11 mouse cellular contexts compared by ENCODE assay signal in genomic region chr2:164873621-164874020, GRCm38 (mm10). TPM values are rescaled to one million over a fixed set of nuclear protein-coding genes. Genes with fewer than 3 reads are reported as not detected.
DNase-seq lines count a peak whose midpoint lies in the region; ATAC-seq and TF ChIP-seq lines count a peak whose summit lies in the region.
"Had no signal": no experiment of that assay in that cellular context is flagged by ENCODE, and none has a peak within 500 bp of the region (broad histone marks: within the 10 kb centered on the region; RNA-seq: fewer than 3 reads in every experiment).

No protein-coding gene starts in this region.

- H3K9me3 ChIP-seq in heart, embryonic 10.5 days, result no peaks in the 10 kb centered on the region
- H3K9me3 ChIP-seq in limb, embryonic 15.5 days, result no peaks in the 10 kb centered on the region
- H3K9me3 ChIP-seq: liver, embryonic 15.5 days had no signal

- H3K4me1 ChIP-seq in heart, embryonic 10.5 days, result peaks cover 28% of the 10 kb centered on the region
- H3K4me1 ChIP-seq in brown adipose tissue, adult 24 weeks (ENCODE audit: control insufficient read depth, insufficient read depth, insufficient read length, low read length), result peaks cover 13% of the 10 kb centered on the region; the same call in 1 of the 2 replicates
- peaks cover 20% of the 10 kb centered on the region for H3K4me1 ChIP-seq in limb, embryonic 15.5 days

- WGBS in heart, embryonic 10.5 days, result 59% methylated on average over 3 of the region's 3 CpGs
- WGBS in limb, embryonic 15.5 days, result 54% methylated on average over 3 of the region's 3 CpGs

- no peak overlapping the region for H3K4me3 ChIP-seq in heart, embryonic 10.5 days
- H3K4me3 ChIP-seq in left cerebral cortex, adult 2 months, result no peak overlapping the region
- peak overlapping the region; percentile 36 for H3K4me3 ChIP-seq in brown adipose tissue, adult 24 weeks (ENCODE audit: insufficient read depth, low read depth, low read length)
- no peak overlapping the region for H3K4me3 ChIP-seq in limb, embryonic 15.5 days
- H3K4me3 ChIP-seq: liver, embryonic 15.5 days had no signal

- intact Hi-C loops in heart, postnatal 10 days (cut with DNase I), result no loop called here
- intact Hi-C loops in left cerebral cortex, adult 2 months (cut with DNase I), result no loop called here
- intact Hi-C loops in left cerebral cortex, postnatal 25 days (cut with DNase I), result no loop called here

- H3K36me3 ChIP-seq in heart, embryonic 10.5 days, result peaks cover 5% of the 10 kb centered on the region; the same call in 1 of the 2 replicates
- peaks cover 5% of the 10 kb centered on the region; the same call in 1 of the 2 replicates for H3K36me3 ChIP-seq in limb, embryonic 15.5 days
- H3K36me3 ChIP-seq: liver, embryonic 15.5 days had no signal

- ATAC-seq in limb, embryonic 15.5 days (ENCODE audit: insufficient number of reproducible peaks, low FRiP score, low TSS enrichment, low read depth), result no peak

- no peak for DNase-seq in heart, embryonic 10.5 days (ENCODE audit: low spot score)
- DNase-seq in heart, postnatal 10 days, result no peak
- no peak for DNase-seq in left cerebral cortex, adult 2 months (ENCODE audit: extremely low spot score in 1 of 2, low spot score in 2 of 2)
- no peak for DNase-seq in left cerebral cortex, postnatal 25 days (ENCODE audit: low spot score in 2 of 2)
- DNase-seq in B cell, adult 2 months, result no peak
- DNase-seq in cerebellum, postnatal 4 days (ENCODE audit: low spot score in 2 of 2), result no peak
- DNase-seq: cerebellum, adult 9-10 months; gastrocnemius, postnatal 10 days had no signal

- peaks cover 4% of the 10 kb centered on the region; the same call in 1 of the 2 replicates for H3K27me3 ChIP-seq in heart, embryonic 10.5 days (ENCODE audit: insufficient read depth, poor library complexity, severe bottlenecking)
- no peaks in the 10 kb centered on the region for H3K27me3 ChIP-seq in limb, embryonic 15.5 days
- H3K27me3 ChIP-seq: liver, embryonic 15.5 days had no signal

- no peak overlapping the region for H3K4me2 ChIP-seq in limb, embryonic 15.5 days
- H3K4me2 ChIP-seq: liver, embryonic 15.5 days had no signal

- no peak overlapping the region for H3K9ac ChIP-seq in limb, embryonic 15.5 days
- H3K9ac ChIP-seq: liver, embryonic 15.5 days had no signal

- TF ChIP-seq CTCF in left cerebral cortex, adult 2 months (IDR thresholded peaks at IDR 0.05), result no peak

- peak overlapping the region; percentile 77; the same call in 1 of the 2 replicates for H3K27ac ChIP-seq in heart, embryonic 10.5 days
- H3K27ac ChIP-seq in left cerebral cortex, adult 2 months, result peak overlapping the region; percentile 67
- peak overlapping the region; percentile 79 for H3K27ac ChIP-seq in brown adipose tissue, adult 24 weeks (replicated peaks; ENCODE audit: low read depth, low read length)
- peak overlapping the region; percentile 57; the same call in 1 of the 2 replicates for H3K27ac ChIP-seq in limb, embryonic 15.5 days
- H3K27ac ChIP-seq: liver, embryonic 15.5 days had no signal

RNA-seq across cellular contexts. Expression of gene Pcif1, which starts 5.5 kb away (rescaled TPM):
- 57.9 and 61.5 TPM in 2 replicates for polyA plus RNA-seq in heart, embryonic 10.5 days (2016; fragmentation: Nextera tagmentation; extraction: Ambion mirVana)
- 10 to 100 TPM; 42.2 to 45.1 TPM for total RNA-seq in heart, postnatal 10 days (2021)
- total RNA-seq in left cerebral cortex, adult 2 months (2021), result 10 to 100 TPM; 44.8 to 48.8 TPM
- total RNA-seq in left cerebral cortex, postnatal 25 days (2021), result 10 to 100 TPM; 36.8 to 39.8 TPM
- 21.6 and 25.6 TPM in 2 replicates for polyA plus RNA-seq in brown adipose tissue, adult 24 weeks (2012; ENCODE audit: insufficient read depth, insufficient read length, missing spikeins)
- polyA plus RNA-seq in limb, embryonic 15.5 days (2015; fragmentation: Nextera tagmentation; extraction: Ambion mirVana), result 62.9 and 67.5 TPM in 2 replicates

RNA-seq across cellular contexts. Expression of gene Pltp, which starts 16.1 kb away (rescaled TPM):
- polyA plus RNA-seq in heart, embryonic 10.5 days (2016; fragmentation: Nextera tagmentation; extraction: Ambion mirVana), result 8.1 and 12.6 TPM in 2 replicates
- 10 to 100 TPM; 39.1 to 40.9 TPM for total RNA-seq in heart, postnatal 10 days (2021)
- total RNA-seq in left cerebral cortex, adult 2 months (2021), result 10 to 100 TPM; 78.1 to 82.4 TPM
- total RNA-seq in left cerebral cortex, postnatal 25 days (2021), result 10 to 100 TPM; 77.5 to 82.0 TPM
- polyA plus RNA-seq in brown adipose tissue, adult 24 weeks (2012; ENCODE audit: insufficient read depth, insufficient read length, missing spikeins), result 59.0 and 82.5 TPM in 2 replicates
- polyA plus RNA-seq in limb, embryonic 15.5 days (2015; fragmentation: Nextera tagmentation; extraction: Ambion mirVana), result 57.1 and 61.8 TPM in 2 replicates

RNA-seq across cellular contexts. Expression of gene Zfp335, which starts 37.9 kb away (rescaled TPM):
- 12.6 and 13.5 TPM in 2 replicates for polyA plus RNA-seq in heart, embryonic 10.5 days (2016; fragmentation: Nextera tagmentation; extraction: Ambion mirVana)
- 10 to 100 TPM; 11.5 to 12.2 TPM for total RNA-seq in heart, postnatal 10 days (2021)
- 10 to 100 TPM; 27.2 to 28.0 TPM for total RNA-seq in left cerebral cortex, adult 2 months (2021)
- 10 to 100 TPM; 24.3 TPM for total RNA-seq in left cerebral cortex, postnatal 25 days (2021)
- polyA plus RNA-seq in brown adipose tissue, adult 24 weeks (2012; ENCODE audit: insufficient read depth, insufficient read length, missing spikeins), result 6.2 and 6.9 TPM in 2 replicates
- polyA plus RNA-seq in limb, embryonic 15.5 days (2015; fragmentation: Nextera tagmentation; extraction: Ambion mirVana), result 13.2 and 13.9 TPM in 2 replicates

RNA-seq across cellular contexts. Expression of gene Neurl2, which starts 40.4 kb away (rescaled TPM):
- 28.2 and 55.0 TPM in 2 replicates for polyA plus RNA-seq in heart, embryonic 10.5 days (2016; fragmentation: Nextera tagmentation; extraction: Ambion mirVana)
- total RNA-seq in heart, postnatal 10 days (2021), result 10 to 100 TPM; 26.4 to 35.8 TPM
- total RNA-seq in left cerebral cortex, adult 2 months (2021), result 1 to 10 TPM; 3.9 to 5.3 TPM
- total RNA-seq in left cerebral cortex, postnatal 25 days (2021), result 1 to 10 TPM; 2.2 to 4.0 TPM
- polyA plus RNA-seq in brown adipose tissue, adult 24 weeks (2012; ENCODE audit: insufficient read depth, insufficient read length, missing spikeins), result 1.1 and 4.1 TPM in 2 replicates
- polyA plus RNA-seq in limb, embryonic 15.5 days (2015; fragmentation: Nextera tagmentation; extraction: Ambion mirVana), result 5.8 and 9.3 TPM in 2 replicates

RNA-seq across cellular contexts. Expression of gene Ctsa, which starts 40.9 kb away (rescaled TPM):
- polyA plus RNA-seq in heart, embryonic 10.5 days (2016; fragmentation: Nextera tagmentation; extraction: Ambion mirVana), result 138 and 149 TPM in 2 replicates
- 100 to 1,000 TPM; 108 to 116 TPM for total RNA-seq in heart, postnatal 10 days (2021)
- 10 to 100 TPM; 89.5 to 96.2 TPM for total RNA-seq in left cerebral cortex, adult 2 months (2021)
- total RNA-seq in left cerebral cortex, postnatal 25 days (2021), result 100 to 1,000 TPM in 1 of 2 experiments, 10 to 100 TPM in 1; 86.2 to 102 TPM
- 44.9 and 55.0 TPM in 2 replicates for polyA plus RNA-seq in brown adipose tissue, adult 24 weeks (2012; ENCODE audit: insufficient read depth, insufficient read length, missing spikeins)
- polyA plus RNA-seq in limb, embryonic 15.5 days (2015; fragmentation: Nextera tagmentation; extraction: Ambion mirVana), result 178 and 187 TPM in 2 replicates
